Mouse (Mus musculus) forebrain, embryonic 13.5 days (tissue): ENCODE data around the gene Dock10. TPM values are rescaled to one million over a fixed set of nuclear protein-coding genes. Genes with fewer than 3 reads are reported as not detected.
"Not testable (repeated sequence)": the region's sequence is repeated elsewhere in the genome, so short reads cannot be mapped to it uniquely, and the experiment has no call there.

ENCODE experiments used
- ATAC-seq: fragments of 200-750 bp; cut with Nextera tagmentation; 2 replicates; pipeline ENCODE4 v1.8.0; 2017
- H3K27ac ChIP-seq: fragments of 300-500 bp; sonication (generic); 2 replicates; pipeline ENCODE4 v1.5.1; 2015; ENCODE audit warnings: inconsistent platforms, mild to moderate bottlenecking, moderate library complexity
- H3K27me3 ChIP-seq: fragments of 300-500 bp; sonication (generic); 2 replicates; pipeline ENCODE4 v1.6.1; 2015; ENCODE audit warnings: mild to moderate bottlenecking, inconsistent platforms
- H3K36me3 ChIP-seq: fragments of 300-500 bp; sonication (generic); 2 replicates; pipeline ENCODE4 v1.6.1; 2015; ENCODE audit warnings: mild to moderate bottlenecking, inconsistent platforms; ENCODE audit not compliant: poor library complexity, severe bottlenecking
- H3K4me1 ChIP-seq: fragments of 300-500 bp; sonication (generic); 2 replicates; pipeline ENCODE4 v1.6.1; 2015; ENCODE audit warnings: inconsistent platforms
- H3K4me2 ChIP-seq: fragments of 300-500 bp; sonication (generic); 2 replicates; pipeline ENCODE4 v1.6.1; 2015; ENCODE audit warnings: inconsistent platforms, mild to moderate bottlenecking, moderate library complexity
- H3K4me3 ChIP-seq: fragments of 300-500 bp; sonication (generic); 2 replicates; pipeline ENCODE4 v1.5.1; 2015; ENCODE audit warnings: mild to moderate bottlenecking, inconsistent platforms
- H3K9ac ChIP-seq: fragments of 300-500 bp; sonication (generic); 2 replicates; pipeline ENCODE4 v1.6.1; 2015; ENCODE audit warnings: mild to moderate bottlenecking, inconsistent platforms
- H3K9me3 ChIP-seq: fragments of 300-500 bp; sonication (generic); replicated peaks from 2 replicates; pipeline ENCODE4 v1.6.1; 2016; ENCODE audit warnings: inconsistent platforms
- WGBS: fragments of 180-500 bp; shearing (Covaris S2); methylation state at CpG from one replicate; pipeline ENCODE4 v1.1.7; 2015; 5-methylcytosine and 5-hydroxymethylcytosine counted together
- polyA plus RNA-seq: library from polyadenylated mRNA; unstranded; fragments of >200 nt; fragmentation: Nextera tagmentation; extraction: Ambion mirVana; gene quantifications from 2 replicates; pipeline ENCODE4 v1.2.1, GENCODE M21; 2015

The Dock10 gene
- polyA plus RNA-seq, 1 experiment from 2014 or later: 1.3 TPM

- Histone ChIP-seq H3K27me3 (peaks cover 27% of the 10 kb centered on the region), H3K27ac (no peak overlapping the region), H3K4me3 (no peak overlapping the region), H3K9ac (no peak overlapping the region), H3K9me3 (no peaks in the 10 kb centered on the region), H3K4me1 (peaks cover 14% of the 10 kb centered on the region), H3K4me2 (no peak overlapping the region), H3K36me3 (no peaks in the 10 kb centered on the region)
- ATAC-seq: no peak
- WGBS: 89% methylated on average over 7 of the region's 7 CpGs
Measured at GRCm38 (mm10) chr1:80755296-80756059, 2.8 kb downstream of the Dock10 start.

- H3K4me1 ChIP-seq, H3K36me3 ChIP-seq, H3K4me2 ChIP-seq, H3K27ac ChIP-seq, H3K9ac ChIP-seq, H3K9me3 ChIP-seq, H3K27me3 ChIP-seq, H3K4me3 ChIP-seq, ATAC-seq: not testable (repeated sequence)
- WGBS: 90% methylated on average over 2 of the region's 2 CpGs
Measured at GRCm38 (mm10) chr1:80749122-80749521, 9.2 kb downstream of the Dock10 start.

GRCm38 (mm10) chr1:80746691-80747463, 11.4 kb downstream of the Dock10 start:
- H3K9ac ChIP-seq: no peak overlapping the region
- no peaks in the 10 kb centered on the region for H3K27me3 ChIP-seq
- no peak for ATAC-seq
- no peak overlapping the region for H3K4me2 ChIP-seq
- H3K4me1 ChIP-seq: no peaks in the 10 kb centered on the region
- H3K27ac ChIP-seq: no peak overlapping the region
- H3K4me3 ChIP-seq: no peak overlapping the region
- H3K36me3 ChIP-seq: no peaks in the 10 kb centered on the region
- 79% methylated on average over 2 of the region's 2 CpGs for WGBS
- H3K9me3 ChIP-seq: no peaks in the 10 kb centered on the region

- 88% methylated on average over 6 of the region's 6 CpGs for WGBS
- Histone ChIP-seq H3K9me3 (no peaks in the 10 kb centered on the region), H3K4me3 (no peak overlapping the region), H3K27ac (no peak overlapping the region), H3K9ac (no peak overlapping the region), H3K27me3 (no peaks in the 10 kb centered on the region), H3K4me1 (no peaks in the 10 kb centered on the region), H3K4me2 (no peak overlapping the region), H3K36me3 (no peaks in the 10 kb centered on the region)
- ATAC-seq: no peak
Measured at GRCm38 (mm10) chr1:80746195-80746594, 12.1 kb downstream of the Dock10 start.

- no peak overlapping the region for H3K4me3 ChIP-seq
- H3K4me2 ChIP-seq: no peak overlapping the region
- H3K36me3 ChIP-seq: no peaks in the 10 kb centered on the region
- WGBS: 25% methylated on average over 1 of the region's 1 CpGs
- H3K9ac ChIP-seq: no peak overlapping the region
- H3K27ac ChIP-seq: no peak overlapping the region
- no peaks in the 10 kb centered on the region for H3K9me3 ChIP-seq
- H3K27me3 ChIP-seq: no peaks in the 10 kb centered on the region
- peaks cover 5% of the 10 kb centered on the region; the same call in 1 of the 2 replicates for H3K4me1 ChIP-seq
- ATAC-seq: no peak
Measured at GRCm38 (mm10) chr1:80739472-80739871, 18.9 kb downstream of the Dock10 start.

GRCm38 (mm10) chr1:80737812-80738391, 20.4 kb downstream of the Dock10 start:
- H3K4me1 ChIP-seq: peaks cover 5% of the 10 kb centered on the region; the same call in 1 of the 2 replicates
- H3K27me3 ChIP-seq: no peaks in the 10 kb centered on the region
- H3K9me3 ChIP-seq: no peaks in the 10 kb centered on the region
- H3K27ac ChIP-seq: no peak overlapping the region
- no peak overlapping the region for H3K9ac ChIP-seq
- H3K4me3 ChIP-seq: no peak overlapping the region
- 69% methylated on average over 5 of the region's 5 CpGs for WGBS
- no peak for ATAC-seq
- H3K4me2 ChIP-seq: no peak overlapping the region
- no peaks in the 10 kb centered on the region for H3K36me3 ChIP-seq

- 81% methylated on average over 5 of the region's 5 CpGs for WGBS
- H3K9me3 ChIP-seq: no peaks in the 10 kb centered on the region
Measured at GRCm38 (mm10) chr1:80730582-80730981, 27.7 kb downstream of the Dock10 start.

GRCm38 (mm10) chr1:80730174-80730573, 28.2 kb downstream of the Dock10 start:
- H3K4me3 ChIP-seq: no peak overlapping the region
- H3K4me1 ChIP-seq: no peaks in the 10 kb centered on the region
- no peaks in the 10 kb centered on the region for H3K27me3 ChIP-seq
- H3K9ac ChIP-seq: no peak overlapping the region
- ATAC-seq: no peak
- no peak overlapping the region for H3K4me2 ChIP-seq
- no peaks in the 10 kb centered on the region for H3K9me3 ChIP-seq
- H3K36me3 ChIP-seq: no peaks in the 10 kb centered on the region
- no peak overlapping the region for H3K27ac ChIP-seq
- 92% methylated on average over 4 of the region's 4 CpGs for WGBS

More at GRCm38 (mm10) chr1:80730582-80730981, 27.7 kb downstream of the Dock10 start:
- no peaks in the 10 kb centered on the region for H3K27me3 ChIP-seq
- H3K4me3 ChIP-seq: no peak overlapping the region
- no peak overlapping the region for H3K4me2 ChIP-seq
- no peaks in the 10 kb centered on the region for H3K36me3 ChIP-seq
- ATAC-seq: no peak
- no peaks in the 10 kb centered on the region for H3K4me1 ChIP-seq
- H3K9ac ChIP-seq: no peak overlapping the region
- no peak overlapping the region for H3K27ac ChIP-seq

GRCm38 (mm10) chr1:80728183-80728582, 30.1 kb downstream of the Dock10 start:
- Histone ChIP-seq H3K9ac (no peak overlapping the region), H3K36me3 (no peaks in the 10 kb centered on the region), H3K4me2 (no peak overlapping the region), H3K27me3 (no peaks in the 10 kb centered on the region), H3K27ac (no peak overlapping the region), H3K4me1 (no peaks in the 10 kb centered on the region), H3K9me3 (no peaks in the 10 kb centered on the region), H3K4me3 (no peak overlapping the region)
- ATAC-seq: no peak
- 64% methylated on average over 1 of the region's 1 CpGs for WGBS

GRCm38 (mm10) chr1:80727403-80727802, 30.9 kb downstream of the Dock10 start:
- Histone ChIP-seq H3K4me2 (no peak overlapping the region), H3K4me3 (no peak overlapping the region), H3K9ac (no peak overlapping the region), H3K27me3 (no peaks in the 10 kb centered on the region), H3K36me3 (no peaks in the 10 kb centered on the region), H3K27ac (no peak overlapping the region), H3K9me3 (no peaks in the 10 kb centered on the region), H3K4me1 (no peaks in the 10 kb centered on the region)
- 78% methylated on average over 4 of the region's 4 CpGs for WGBS
- ATAC-seq: no peak

GRCm38 (mm10) chr1:80722647-80723046, 35.7 kb downstream of the Dock10 start:
- Histone ChIP-seq H3K4me1 (no peaks in the 10 kb centered on the region), H3K27ac (no peak overlapping the region), H3K4me2 (no peak overlapping the region), H3K9ac (no peak overlapping the region), H3K36me3 (no peaks in the 10 kb centered on the region), H3K4me3 (no peak overlapping the region), H3K9me3 (no peaks in the 10 kb centered on the region), H3K27me3 (no peaks in the 10 kb centered on the region)
- 38% methylated on average over 4 of the region's 4 CpGs for WGBS
- ATAC-seq: no peak

GRCm38 (mm10) chr1:80722001-80722400, 36.3 kb downstream of the Dock10 start:
- Histone ChIP-seq H3K27me3 (no peaks in the 10 kb centered on the region), H3K4me2 (no peak overlapping the region), H3K4me3 (no peak overlapping the region), H3K9ac (no peak overlapping the region), H3K9me3 (no peaks in the 10 kb centered on the region), H3K4me1 (no peaks in the 10 kb centered on the region), H3K27ac (no peak overlapping the region), H3K36me3 (no peaks in the 10 kb centered on the region)
- WGBS: 73% methylated on average over 1 of the region's 1 CpGs
- ATAC-seq: no peak
